Mouse (Mus musculus) neural tube, embryonic 12.5 days (tissue): ENCODE measurements around the gene Syne3. TPM values are rescaled to one million over a fixed set of nuclear protein-coding genes. Genes with fewer than 3 reads are reported as not detected.
A peak's percentile ranks its signal among the peaks of the same experiment; 100 is the strongest.

Experiments
- ATAC-seq: fragments of 200-750 bp; cut with Nextera tagmentation; 2 replicates; pipeline ENCODE4 v1.8.0; 2017; ENCODE audit warnings: low read depth, mild to moderate bottlenecking, moderate TSS enrichment, moderate library complexity; ENCODE audit not compliant: low FRiP score
- H3K27ac ChIP-seq: fragments of 300-500 bp; sonication (generic); 2 replicates; pipeline ENCODE4 v1.5.1; 2016
- H3K27me3 ChIP-seq: fragments of 300-500 bp; sonication (generic); replicated peaks from 2 replicates; pipeline ENCODE4 v1.6.1; 2016; ENCODE audit warnings: mild to moderate bottlenecking
- H3K36me3 ChIP-seq: fragments of 300-500 bp; sonication (generic); 2 replicates; pipeline ENCODE4 v1.6.1; 2016; ENCODE audit warnings: mild to moderate bottlenecking
- H3K4me1 ChIP-seq: fragments of 300-500 bp; sonication (generic); 2 replicates; pipeline ENCODE4 v1.6.1; 2016
- H3K4me2 ChIP-seq: fragments of 300-500 bp; sonication (generic); replicated peaks from 2 replicates; pipeline ENCODE4 v1.6.1; 2016; ENCODE audit warnings: mild to moderate bottlenecking
- H3K4me3 ChIP-seq: fragments of 300-500 bp; sonication (generic); 2 replicates; pipeline ENCODE4 v1.5.1; 2016
- H3K9ac ChIP-seq: fragments of 300-500 bp; sonication (generic); 2 replicates; pipeline ENCODE4 v1.6.1; 2016; ENCODE audit warnings: mild to moderate bottlenecking
- H3K9me3 ChIP-seq: fragments of 300-500 bp; sonication (generic); 2 replicates; pipeline ENCODE4 v1.6.1; 2016; ENCODE audit warnings: mild to moderate bottlenecking
- WGBS: fragments of 180-500 bp; shearing (Covaris S2); methylation state at CpG from one replicate; pipeline ENCODE4 v1.1.7; 2016; 5-methylcytosine and 5-hydroxymethylcytosine counted together
- microRNA-seq: library from miRNA; unstranded; fragments of <30 nt; microRNA quantifications from one replicate; pipeline ENCODE4, GENCODE M21; 2017
- polyA plus RNA-seq: library from polyadenylated mRNA; unstranded; fragments of >200 nt; fragmentation: Nextera tagmentation; extraction: Ambion mirVana; gene quantifications from 2 replicates; pipeline ENCODE4 v1.2.1, GENCODE M21; 2016

The Syne3 gene
- polyA plus RNA-seq, 1 experiment from 2014 or later, result 0.06 TPM

DNA sequence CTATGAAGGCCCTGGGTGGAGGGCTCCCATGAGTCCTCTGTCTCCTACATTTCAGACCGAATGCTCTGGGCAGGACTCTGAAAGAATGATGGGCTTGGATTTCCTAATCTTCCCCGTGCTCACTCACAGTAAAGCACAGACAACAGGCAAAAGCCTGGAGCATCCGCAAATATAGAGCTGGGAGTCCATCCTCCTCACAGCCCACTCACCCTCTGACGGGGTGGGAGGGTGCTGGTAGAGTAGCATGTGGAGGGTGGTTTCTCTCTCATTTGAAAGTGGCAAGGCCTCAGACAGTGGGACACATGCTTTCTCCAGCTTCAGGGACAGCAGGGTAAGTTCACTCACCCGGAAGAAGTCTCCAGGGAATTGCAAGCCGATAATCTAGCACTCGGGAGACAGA, 123.5 kb downstream of the Syne3 start:
- ATAC-seq, result no peak
- WGBS, result 89% methylated on average over 7 of the region's 7 CpGs
- Histone ChIP-seq H3K27me3 (no peaks in the 10 kb centered on the region), H3K36me3 (no peaks in the 10 kb centered on the region), H3K4me3 (no peak overlapping the region), H3K4me1 (no peaks in the 10 kb centered on the region), H3K4me2 (no peak overlapping the region), H3K9ac (no peak overlapping the region), H3K9me3 (no peaks in the 10 kb centered on the region), H3K27ac (no peak overlapping the region)

GRCm38 (mm10) chr12:104882533-104882932, 127.1 kb downstream of the Syne3 start:
- no peak for ATAC-seq
- Histone ChIP-seq H3K36me3 (no peaks in the 10 kb centered on the region), H3K27ac (no peak overlapping the region), H3K4me2 (no peak overlapping the region), H3K9ac (no peak overlapping the region), H3K4me1 (no peaks in the 10 kb centered on the region), H3K9me3 (0 out of 2 replicates have a peak, but pooled peaks cover 5% of the 10 kb centered on the region), H3K4me3 (no peak overlapping the region), H3K27me3 (no peaks in the 10 kb centered on the region)
- 71% methylated on average over 5 of the region's 5 CpGs for WGBS

- H3K4me1 ChIP-seq, result no peaks in the 10 kb centered on the region
- H3K27ac ChIP-seq, result no peak overlapping the region
- no peaks in the 10 kb centered on the region for H3K36me3 ChIP-seq
- H3K4me2 ChIP-seq, result no peak overlapping the region
- H3K27me3 ChIP-seq, result no peaks in the 10 kb centered on the region
- H3K4me3 ChIP-seq, result no peak overlapping the region
- no peak overlapping the region for H3K9ac ChIP-seq
- no peak for ATAC-seq
- H3K9me3 ChIP-seq, result 0 out of 2 replicates have a peak, but pooled peaks cover 5% of the 10 kb centered on the region
- 74% methylated on average over 2 of the region's 2 CpGs for WGBS
These were observed 127.5 kb downstream of the Syne3 start for GRCm38 (mm10) chr12:104882061-104882460.

- Histone ChIP-seq H3K9ac (no peak overlapping the region), H3K4me1 (no peaks in the 10 kb centered on the region), H3K4me3 (no peak overlapping the region), H3K4me2 (no peak overlapping the region), H3K36me3 (no peaks in the 10 kb centered on the region), H3K9me3 (0 out of 2 replicates have a peak, but pooled peaks cover 5% of the 10 kb centered on the region), H3K27me3 (no peaks in the 10 kb centered on the region), H3K27ac (no peak overlapping the region)
- WGBS, result 84% methylated on average over 4 of the region's 4 CpGs
- ATAC-seq, result no peak
These were observed 128.0 kb downstream of the Syne3 start for GRCm38 (mm10) chr12:104881518-104882060.

GRCm38 (mm10) chr12:104880367-104880766, 129.2 kb downstream of the Syne3 start:
- Histone ChIP-seq H3K9ac (no peak overlapping the region), H3K9me3 (0 out of 2 replicates have a peak, but pooled peaks cover 5% of the 10 kb centered on the region), H3K27ac (no peak overlapping the region), H3K4me1 (no peaks in the 10 kb centered on the region), H3K4me2 (no peak overlapping the region), H3K36me3 (no peaks in the 10 kb centered on the region), H3K4me3 (no peak overlapping the region), H3K27me3 (no peaks in the 10 kb centered on the region)
- 58% methylated on average over 12 of the region's 12 CpGs for WGBS
- no peak for ATAC-seq

Small RNAs within 50 kb of the gene (microRNA-seq; reads per million reads assigned to microRNA genes)
- 3.5 reads per million, percentile 9 among the genes with 10 or more reads in this experiment for gene Mir3069

Other genes starting within 250 kb of the Syne3 start
- 2.0 TPM in 2 replicates for gene Clmn, start 144.7 kb downstream of the Syne3 start, polyA plus RNA-seq
- gene Glrx5, start 22.9 kb upstream of the Syne3 start, polyA plus RNA-seq, result 184 and 189 TPM in 2 replicates
- not detected in 2 replicates for gene Tcl1b2, start 136.2 kb upstream of the Syne3 start, polyA plus RNA-seq
- not detected in 2 replicates for gene Tcl1b1, start 149.9 kb upstream of the Syne3 start, polyA plus RNA-seq
- not detected in 2 replicates for gene Tcl1b5, start 166.5 kb upstream of the Syne3 start, polyA plus RNA-seq
- not detected in 2 replicates for gene Tcl1b3, start 181.2 kb upstream of the Syne3 start, polyA plus RNA-seq
- gene Tcl1b4, start 192.1 kb upstream of the Syne3 start, polyA plus RNA-seq, result not detected in 2 replicates
- gene Tcl1, start 213.0 kb upstream of the Syne3 start, polyA plus RNA-seq, result not detected in 2 replicates